Comparison of ENCODE assay signal across 21 mouse cellular contexts in genomic region chr2:24702208-24702957, GRCm38 (mm10).
DNase-seq lines count a peak whose midpoint lies in the region; ATAC-seq and TF ChIP-seq lines count a peak whose summit lies in the region.
"Had no signal": no experiment of that assay in that cellular context is flagged by ENCODE, and none has a peak within 500 bp of the region (broad histone marks: within the 10 kb centered on the region; RNA-seq: fewer than 3 reads in every experiment).

No protein-coding gene starts in this region.

- 70% methylated on average over 3 of the region's 3 CpGs for WGBS in forebrain, embryonic 11.5 days
- WGBS in forebrain, embryonic 15.5 days = 80% methylated on average over 3 of the region's 3 CpGs

- intact Hi-C loops in left cerebral cortex, adult 2 months (cut with DNase I) = no loop called here

- DNase-seq in forebrain, embryonic 11.5 days (ENCODE audit: low spot score) = peak; percentile 41
- no peak for DNase-seq in left cerebral cortex, adult 2 months (ENCODE audit: extremely low spot score in 1 of 2, low spot score in 2 of 2)
- DNase-seq in left cerebral cortex, adult 11 months (ENCODE audit: low spot score) = no peak
- peak; percentile 15 to 54 for DNase-seq in urinary bladder, postnatal 4 days (ENCODE audit: low spot score in 2 of 2)
- no peak for DNase-seq in urinary bladder, postnatal 14 days (ENCODE audit: low spot score)
- DNase-seq in adrenal gland, postnatal 10 days = no peak
- DNase-seq: adrenal gland, postnatal 14 days; cerebellum, adult 9-11 months; embryo, embryonic 11 days; gastrocnemius, postnatal 36 days; kidney, adult 18-20 months; kidney, postnatal 36 days; liver, embryonic 13.5 days; lung, postnatal 14 days; right cerebral cortex, adult 18-20 months; spleen, adult 18-20 months had no signal

- no peak overlapping the region for H3K4me3 ChIP-seq in forebrain, embryonic 11.5 days (ENCODE audit: low read depth, low read length)
- H3K4me3 ChIP-seq in forebrain, embryonic 15.5 days = no peak overlapping the region
- H3K4me3 ChIP-seq in left cerebral cortex, adult 2 months = no peak overlapping the region
- H3K4me3 ChIP-seq: erythroblast, embryonic 14.5 days; hindbrain, embryonic 12.5 days; limb, embryonic 10.5 days; liver, embryonic 13.5 days; stomach, embryonic 15.5 days had no signal

- peak; percentile 1 for TF ChIP-seq CTCF in left cerebral cortex, adult 2 months (IDR thresholded peaks at IDR 0.05)

- no peaks in the 10 kb centered on the region for H3K36me3 ChIP-seq in forebrain, embryonic 11.5 days (ENCODE audit: control insufficient read depth, insufficient read depth, low read length)
- peaks cover 45% of the 10 kb centered on the region for H3K36me3 ChIP-seq in forebrain, embryonic 15.5 days
- H3K36me3 ChIP-seq: limb, embryonic 10.5 days; liver, embryonic 13.5 days; stomach, embryonic 15.5 days had no signal

- no peak for ATAC-seq in forebrain, embryonic 11.5 days (replicated peaks; ENCODE audit: low FRiP score)
- no peak for ATAC-seq in forebrain, embryonic 15.5 days (replicated peaks)

- no peak overlapping the region for H3K27ac ChIP-seq in forebrain, embryonic 11.5 days (ENCODE audit: low read depth, low read length)
- H3K27ac ChIP-seq in forebrain, embryonic 15.5 days (replicated peaks) = no peak overlapping the region
- H3K27ac ChIP-seq in left cerebral cortex, adult 2 months = no peak overlapping the region
- H3K27ac ChIP-seq: hindbrain, embryonic 12.5 days; limb, embryonic 10.5 days; liver, embryonic 13.5 days; stomach, embryonic 15.5 days had no signal

- H3K9me3 ChIP-seq in forebrain, embryonic 11.5 days (ENCODE audit: control insufficient read depth, low read length) = no peaks in the 10 kb centered on the region
- no peaks in the 10 kb centered on the region for H3K9me3 ChIP-seq in forebrain, embryonic 15.5 days
- H3K9me3 ChIP-seq: hindbrain, embryonic 12.5 days; limb, embryonic 10.5 days; liver, embryonic 13.5 days; stomach, embryonic 15.5 days had no signal

- no peak overlapping the region for H3K9ac ChIP-seq in forebrain, embryonic 11.5 days (ENCODE audit: low read length)
- no peak overlapping the region for H3K9ac ChIP-seq in forebrain, embryonic 15.5 days (replicated peaks)
- H3K9ac ChIP-seq: hindbrain, embryonic 12.5 days; liver, embryonic 13.5 days; stomach, embryonic 15.5 days had no signal

- H3K4me1 ChIP-seq in forebrain, embryonic 11.5 days (replicated peaks; ENCODE audit: control insufficient read depth, insufficient read depth, low read length) = no peaks in the 10 kb centered on the region
- no peaks in the 10 kb centered on the region for H3K4me1 ChIP-seq in forebrain, embryonic 15.5 days
- H3K4me1 ChIP-seq: hindbrain, embryonic 12.5 days; liver, embryonic 13.5 days; stomach, embryonic 15.5 days had no signal

- H3K4me2 ChIP-seq in forebrain, embryonic 11.5 days (ENCODE audit: low read depth, low read length, severe bottlenecking) = no peak overlapping the region
- no peak overlapping the region for H3K4me2 ChIP-seq in forebrain, embryonic 15.5 days (replicated peaks)
- H3K4me2 ChIP-seq: hindbrain, embryonic 12.5 days; liver, embryonic 13.5 days; stomach, embryonic 15.5 days had no signal

- H3K27me3 ChIP-seq in forebrain, embryonic 11.5 days (ENCODE audit: control insufficient read depth, insufficient read depth, low read length) = no peaks in the 10 kb centered on the region
- H3K27me3 ChIP-seq in forebrain, embryonic 15.5 days = no peaks in the 10 kb centered on the region
- H3K27me3 ChIP-seq: hindbrain, embryonic 12.5 days; liver, embryonic 13.5 days; stomach, embryonic 15.5 days had no signal

Comparison
In these comparisons a context has a peak if more than half of its experiments do, and no peak if none do; other contexts are left out.
1. DNase-seq: peak in forebrain, embryonic 11.5 days (single experiment) and urinary bladder, postnatal 4 days (2 of 2); none in left cerebral cortex, adult 2 months (0 of 2), left cerebral cortex, adult 11 months (single experiment), urinary bladder, postnatal 14 days (single experiment) and adrenal gland, postnatal 10 days (single experiment).